Mouse (Mus musculus) forebrain, embryonic 15.5 days (tissue): ENCODE measurements around the gene E030025P04Rik. TPM values are rescaled to one million over a fixed set of nuclear protein-coding genes. Genes with fewer than 3 reads are reported as not detected.

Experiments
- ATAC-seq: fragments of 200-750 bp; cut with Nextera tagmentation; replicated peaks from 2 replicates; pipeline ENCODE4 v1.8.0; 2017; ENCODE audit warnings: mild to moderate bottlenecking, moderate TSS enrichment, moderate library complexity
- H3K27ac ChIP-seq: fragments of 300-500 bp; sonication (generic); replicated peaks from 2 replicates; pipeline ENCODE4 v1.5.1; 2015; ENCODE audit warnings: mild to moderate bottlenecking, inconsistent platforms
- H3K27me3 ChIP-seq: fragments of 300-500 bp; sonication (generic); 2 replicates; pipeline ENCODE4 v1.6.1; 2015; ENCODE audit warnings: inconsistent platforms
- H3K36me3 ChIP-seq: fragments of 300-500 bp; sonication (generic); 2 replicates; pipeline ENCODE4 v1.6.1; 2015; ENCODE audit warnings: mild to moderate bottlenecking, inconsistent platforms
- H3K4me1 ChIP-seq: fragments of 300-500 bp; sonication (generic); 2 replicates; pipeline ENCODE4 v1.6.1; 2015; ENCODE audit warnings: inconsistent platforms
- H3K4me2 ChIP-seq: fragments of 300-500 bp; sonication (generic); replicated peaks from 2 replicates; pipeline ENCODE4 v1.6.1; 2015; ENCODE audit warnings: mild to moderate bottlenecking, inconsistent platforms
- H3K4me3 ChIP-seq: fragments of 300-500 bp; sonication (generic); 2 replicates; pipeline ENCODE4 v1.5.1; 2015; ENCODE audit warnings: mild to moderate bottlenecking, inconsistent platforms
- H3K9ac ChIP-seq: fragments of 300-500 bp; sonication (generic); replicated peaks from 2 replicates; pipeline ENCODE4 v1.6.1; 2015; ENCODE audit warnings: mild to moderate bottlenecking, inconsistent platforms
- H3K9me3 ChIP-seq: fragments of 300-500 bp; sonication (generic); 2 replicates; pipeline ENCODE4 v1.6.1; 2016; ENCODE audit warnings: inconsistent platforms
- WGBS: fragments of 180-500 bp; shearing (Covaris S2); methylation state at CpG from one replicate; pipeline ENCODE4 v1.1.7; 2015; ENCODE audit warnings: mixed read lengths; 5-methylcytosine and 5-hydroxymethylcytosine counted together
- polyA plus RNA-seq: library from polyadenylated mRNA; unstranded; fragments of >200 nt; fragmentation: Nextera tagmentation; extraction: Ambion mirVana; gene quantifications from 2 replicates; pipeline ENCODE4 v1.2.1, GENCODE M21; 2015

E030025P04Rik gene
- polyA plus RNA-seq, 1 experiment from 2014 or later: not detected

DNA sequence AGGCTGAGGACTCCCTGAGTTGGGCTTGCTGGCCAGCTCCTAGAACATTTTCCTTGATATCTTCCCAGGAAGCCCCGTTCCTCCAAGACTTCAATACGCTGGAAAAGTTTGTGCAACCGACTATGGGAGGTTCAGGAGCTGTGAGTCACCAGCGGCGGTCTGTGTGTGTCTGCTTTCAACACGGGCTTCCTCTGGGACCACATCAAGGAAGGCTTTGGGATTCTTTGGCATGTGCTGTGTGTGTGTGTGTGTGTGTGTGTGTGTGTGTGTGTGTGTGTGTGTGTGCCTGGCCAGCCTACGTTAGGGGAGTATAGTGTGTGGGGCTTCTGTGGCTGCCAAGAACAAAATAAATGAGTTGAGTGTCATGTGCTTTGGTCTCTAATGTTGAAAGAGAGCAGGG lies 17.7 kb downstream of the E030025P04Rik start:
- Histone ChIP-seq H3K4me3 (no peak overlapping the region), H3K27ac (no peak overlapping the region), H3K36me3 (no peaks in the 10 kb centered on the region), H3K9ac (no peak overlapping the region), H3K4me2 (no peak overlapping the region), H3K4me1 (no peaks in the 10 kb centered on the region), H3K9me3 (no peaks in the 10 kb centered on the region), H3K27me3 (no peaks in the 10 kb centered on the region)
- 78% methylated on average over 7 of the region's 7 CpGs for WGBS
- no peak for ATAC-seq

DNA sequence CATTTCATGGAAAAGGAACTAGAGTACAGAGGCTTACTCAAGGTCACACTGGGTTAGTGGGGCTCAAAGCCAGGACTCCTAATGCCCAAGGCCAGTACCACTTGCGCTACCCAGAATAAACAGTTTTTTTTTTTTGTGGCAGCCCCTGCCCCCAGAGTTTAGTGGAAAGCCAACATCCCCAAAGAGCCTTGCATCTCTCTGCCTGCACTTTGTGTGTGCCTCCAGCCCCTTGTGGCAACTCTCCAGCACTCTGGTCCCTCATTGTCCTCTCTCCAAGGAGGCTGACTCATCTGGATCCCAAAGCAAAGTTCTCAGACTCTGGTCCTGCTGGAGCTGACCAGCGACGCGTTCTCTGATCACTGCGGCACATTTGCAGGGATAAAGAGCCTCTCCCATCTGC lies 18.7 kb downstream of the E030025P04Rik start:
- H3K4me1 ChIP-seq: no peaks in the 10 kb centered on the region
- no peak for ATAC-seq
- no peak overlapping the region for H3K4me3 ChIP-seq
- H3K4me2 ChIP-seq: no peak overlapping the region
- 76% methylated on average over 5 of the region's 5 CpGs for WGBS
- no peaks in the 10 kb centered on the region for H3K36me3 ChIP-seq
- H3K27ac ChIP-seq: no peak overlapping the region
- no peaks in the 10 kb centered on the region for H3K27me3 ChIP-seq
- no peak overlapping the region for H3K9ac ChIP-seq
- H3K9me3 ChIP-seq: no peaks in the 10 kb centered on the region

- Histone ChIP-seq H3K27ac (no peak overlapping the region), H3K9me3 (no peaks in the 10 kb centered on the region), H3K4me2 (no peak overlapping the region), H3K36me3 (no peaks in the 10 kb centered on the region), H3K9ac (no peak overlapping the region), H3K27me3 (no peaks in the 10 kb centered on the region), H3K4me3 (no peak overlapping the region), H3K4me1 (no peaks in the 10 kb centered on the region)
- ATAC-seq: no peak
- 60% methylated on average over 3 of the region's 3 CpGs for WGBS
These were observed 19.9 kb downstream of the E030025P04Rik start for GRCm38 (mm10) chr11:109124284-109124683.

- H3K4me2 ChIP-seq: no peak overlapping the region
- H3K4me3 ChIP-seq: no peak overlapping the region
- peaks cover 16% of the 10 kb centered on the region for H3K4me1 ChIP-seq
- WGBS: 18% methylated on average over 11 of the region's 11 CpGs
- no peaks in the 10 kb centered on the region for H3K36me3 ChIP-seq
- no peak overlapping the region for H3K27ac ChIP-seq
- no peak overlapping the region for H3K9ac ChIP-seq
- no peaks in the 10 kb centered on the region for H3K9me3 ChIP-seq
- no peak for ATAC-seq
- no peaks in the 10 kb centered on the region for H3K27me3 ChIP-seq
These were observed 34.3 kb downstream of the E030025P04Rik start for GRCm38 (mm10) chr11:109109826-109110346.

GRCm38 (mm10) chr11:109109056-109109455 lies 35.1 kb downstream of the E030025P04Rik start:
- H3K27ac ChIP-seq: no peak overlapping the region
- H3K4me2 ChIP-seq: no peak overlapping the region
- no peaks in the 10 kb centered on the region for H3K27me3 ChIP-seq
- H3K36me3 ChIP-seq: no peaks in the 10 kb centered on the region
- H3K4me1 ChIP-seq: peaks cover 16% of the 10 kb centered on the region
- no peak overlapping the region for H3K4me3 ChIP-seq
- H3K9ac ChIP-seq: no peak overlapping the region
- ATAC-seq: no peak
- no peaks in the 10 kb centered on the region for H3K9me3 ChIP-seq

DNA sequence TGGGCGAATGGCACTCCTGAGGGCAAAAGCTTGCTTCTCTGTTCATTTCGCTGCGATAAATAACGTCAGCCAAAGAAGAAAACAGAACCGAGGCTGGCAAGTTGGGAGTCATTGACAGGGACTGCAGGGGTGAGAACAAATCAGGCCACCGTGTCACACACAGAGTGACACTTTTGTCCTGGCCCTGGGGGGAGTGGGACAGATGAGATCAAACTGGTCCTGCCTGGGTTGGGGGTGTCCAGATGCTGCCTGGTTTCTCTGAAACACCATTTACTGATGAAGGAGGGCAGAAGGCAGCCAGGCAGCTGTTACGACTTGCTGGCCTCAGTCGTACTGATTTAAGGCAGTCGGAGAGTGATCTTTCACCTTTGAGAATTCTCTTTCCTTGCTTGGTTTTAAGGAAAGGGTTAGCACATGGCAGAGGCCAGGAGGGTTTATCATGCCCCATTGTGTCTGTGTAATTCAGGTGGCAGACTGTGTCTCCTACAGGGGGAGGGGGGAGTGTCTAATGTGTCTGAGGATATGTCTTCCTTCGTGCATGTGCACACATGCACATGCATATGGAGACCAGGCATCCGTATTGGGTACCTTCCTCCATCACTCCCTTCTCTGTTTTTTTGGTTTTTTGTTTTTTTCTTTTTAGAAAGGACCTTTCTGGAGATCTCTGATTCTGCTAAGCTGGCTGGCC lies 36.5 kb downstream of the E030025P04Rik start:
- ATAC-seq: no peak
- WGBS: 37% methylated on average over 11 of the region's 11 CpGs

GRCm38 (mm10) chr11:109106751-109107150 lies 37.4 kb downstream of the E030025P04Rik start:
- Histone ChIP-seq H3K36me3 (no peaks in the 10 kb centered on the region), H3K9ac (0 out of 2 replicates have a peak overlapping the region, but pooled peaks have one; percentile 5), H3K4me3 (no peak overlapping the region), H3K27ac (no peak overlapping the region), H3K4me1 (peaks cover 16% of the 10 kb centered on the region), H3K4me2 (no peak overlapping the region), H3K9me3 (no peaks in the 10 kb centered on the region), H3K27me3 (no peaks in the 10 kb centered on the region)
- 7% methylated on average over 8 of the region's 8 CpGs for WGBS
- ATAC-seq: peak; percentile 60; the same call in 1 of the 2 replicates

More for the DNA sequence above, 36.5 kb downstream of the E030025P04Rik start:
- no peaks in the 10 kb centered on the region for H3K9me3 ChIP-seq
- H3K4me2 ChIP-seq: no peak overlapping the region
- H3K36me3 ChIP-seq: no peaks in the 10 kb centered on the region
- H3K9ac ChIP-seq: no peak overlapping the region
- H3K4me1 ChIP-seq: peaks cover 16% of the 10 kb centered on the region
- H3K27me3 ChIP-seq: no peaks in the 10 kb centered on the region
- no peak overlapping the region for H3K4me3 ChIP-seq
- H3K27ac ChIP-seq: no peak overlapping the region

DNA sequence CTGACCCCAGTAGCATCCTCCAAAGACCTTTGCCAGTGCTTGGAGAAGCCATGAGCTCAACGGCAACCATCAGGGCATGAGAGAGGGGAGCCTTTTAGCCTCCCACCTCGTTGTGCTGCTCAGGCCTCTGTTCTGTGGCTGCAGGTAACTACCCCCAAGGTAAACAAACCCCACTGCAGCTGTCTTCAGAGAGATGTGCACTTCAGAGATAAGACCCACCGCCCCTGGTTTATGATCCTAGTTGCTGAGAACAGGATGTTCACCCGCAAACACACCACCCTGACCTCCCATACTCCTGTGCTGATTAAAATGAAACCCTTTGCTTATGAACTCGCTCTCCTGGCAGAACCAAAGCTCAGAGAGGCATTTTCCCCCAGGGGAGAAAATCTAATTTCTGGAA lies 38.0 kb downstream of the E030025P04Rik start:
- Histone ChIP-seq H3K4me2 (no peak overlapping the region), H3K4me1 (peaks cover 16% of the 10 kb centered on the region), H3K9ac (no peak overlapping the region), H3K27me3 (no peaks in the 10 kb centered on the region), H3K36me3 (no peaks in the 10 kb centered on the region), H3K4me3 (no peak overlapping the region), H3K9me3 (no peaks in the 10 kb centered on the region), H3K27ac (no peak overlapping the region)
- ATAC-seq: no peak
- WGBS: 28% methylated on average over 5 of the region's 5 CpGs

- Histone ChIP-seq H3K9me3 (no peaks in the 10 kb centered on the region), H3K4me2 (no peak overlapping the region), H3K36me3 (no peaks in the 10 kb centered on the region), H3K27me3 (no peaks in the 10 kb centered on the region), H3K4me3 (no peak overlapping the region), H3K27ac (no peak overlapping the region), H3K4me1 (peaks cover 16% of the 10 kb centered on the region), H3K9ac (no peak overlapping the region)
- 90% methylated on average over 3 of the region's 3 CpGs for WGBS
- no peak for ATAC-seq
These were observed 40.8 kb downstream of the E030025P04Rik start for GRCm38 (mm10) chr11:109103386-109103785.

DNA sequence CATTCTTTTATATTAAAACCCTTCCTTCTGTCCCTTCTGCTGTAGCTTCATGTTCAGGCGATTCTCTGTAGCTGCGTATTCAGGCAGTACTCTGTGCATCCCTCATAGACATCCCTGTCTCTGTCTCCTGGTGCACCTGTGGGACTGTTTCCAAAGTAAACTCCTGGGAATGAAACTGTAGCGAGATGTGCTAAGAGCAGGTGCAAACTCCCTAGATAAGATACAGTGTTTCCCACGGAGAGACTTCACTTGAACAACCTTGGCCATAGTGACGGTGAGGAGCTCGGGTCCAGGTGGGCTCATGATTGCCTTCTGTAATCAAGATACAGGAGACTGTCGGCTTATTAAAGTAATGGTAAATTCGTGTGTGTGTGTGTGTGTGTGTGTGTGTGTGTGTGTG lies 41.5 kb downstream of the E030025P04Rik start:
- no peak for ATAC-seq
- H3K36me3 ChIP-seq: no peaks in the 10 kb centered on the region
- no peaks in the 10 kb centered on the region for H3K27me3 ChIP-seq
- no peak overlapping the region for H3K9ac ChIP-seq
- no peak overlapping the region for H3K27ac ChIP-seq
- no peaks in the 10 kb centered on the region for H3K9me3 ChIP-seq
- H3K4me3 ChIP-seq: no peak overlapping the region
- H3K4me1 ChIP-seq: peaks cover 18% of the 10 kb centered on the region
- 95% methylated on average over 8 of the region's 8 CpGs for WGBS
- H3K4me2 ChIP-seq: no peak overlapping the region

DNA sequence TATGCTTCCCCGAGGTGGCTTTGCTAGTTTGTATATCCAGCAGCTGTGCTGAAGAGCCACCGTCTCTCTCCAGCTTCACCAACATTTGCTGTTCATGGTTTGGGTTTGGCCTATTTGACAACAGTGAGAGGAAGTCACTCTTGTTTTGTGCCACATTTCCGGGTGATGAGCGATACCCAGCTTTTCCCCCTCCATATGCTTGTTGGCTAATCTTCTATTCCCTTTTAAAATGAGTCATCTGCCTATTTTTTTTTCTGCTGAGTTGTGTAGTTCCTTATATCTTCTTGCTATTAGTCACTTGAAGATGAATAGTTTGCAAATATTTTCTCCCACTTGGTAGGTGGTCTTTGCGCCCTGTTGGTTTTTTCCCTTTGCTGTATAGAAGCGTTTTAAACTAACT lies 43.9 kb downstream of the E030025P04Rik start:
- H3K4me1 ChIP-seq: peaks cover 4% of the 10 kb centered on the region; the same call in 1 of the 2 replicates
- H3K9ac ChIP-seq: no peak overlapping the region
- H3K36me3 ChIP-seq: no peaks in the 10 kb centered on the region
- 79% methylated on average over 6 of the region's 6 CpGs for WGBS
- ATAC-seq: no peak
- H3K9me3 ChIP-seq: no peaks in the 10 kb centered on the region
- H3K27me3 ChIP-seq: no peaks in the 10 kb centered on the region
- H3K4me2 ChIP-seq: no peak overlapping the region
- H3K27ac ChIP-seq: no peak overlapping the region
- H3K4me3 ChIP-seq: no peak overlapping the region

DNA sequence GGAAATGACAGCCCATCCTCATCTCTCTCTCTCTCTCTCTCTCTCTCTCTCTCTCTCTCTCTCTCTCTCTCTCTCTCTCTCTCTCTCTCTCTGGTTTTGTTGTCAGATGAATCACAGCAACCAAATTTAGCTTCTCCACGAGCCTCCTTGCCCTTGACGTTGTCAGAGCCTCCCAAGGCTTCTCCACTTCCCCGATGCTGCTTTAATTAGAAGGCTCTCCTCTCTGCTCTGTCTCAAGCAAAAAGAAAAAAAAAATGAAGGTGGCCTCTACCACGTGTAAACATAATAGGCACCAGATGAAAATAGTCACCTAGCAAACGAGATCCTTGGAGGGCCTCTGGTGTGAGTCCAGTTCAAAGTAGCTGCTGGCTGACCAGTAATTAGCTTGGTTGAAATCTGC lies 52.3 kb downstream of the E030025P04Rik start:
- Histone ChIP-seq H3K27me3 (no peaks in the 10 kb centered on the region), H3K27ac (no peak overlapping the region), H3K4me3 (no peak overlapping the region), H3K9ac (no peak overlapping the region), H3K9me3 (no peaks in the 10 kb centered on the region), H3K4me2 (no peak overlapping the region), H3K4me1 (no peaks in the 10 kb centered on the region), H3K36me3 (no peaks in the 10 kb centered on the region)
- WGBS: 16% methylated on average over 5 of the region's 5 CpGs
- ATAC-seq: no peak
